Mouse (Mus musculus) kidney, postnatal 14 days (tissue): ENCODE results near the gene Gabbr2.
A peak's percentile ranks its signal among the peaks of the same experiment; 100 is the strongest.

ENCODE experiments used
- DNase-seq: peaks from one replicate; pipeline ENCODE4 v3.0.0; 2022; ENCODE audit warnings: mixed read lengths

The Gabbr2 gene

GRCm38 (mm10) chr4:46991016-46991958 is at the start of gene Gabbr2:
Gene Gabbr2, minus strand, starts transcription at chr4:46991873.
- DNase-seq = peak; percentile 11

- DNase-seq = peak; percentile 88
Measured at GRCm38 (mm10) chr4:47039586-47039985, 47.9 kb upstream of the Gabbr2 start.

- DNase-seq = peak; percentile 81
Measured at GRCm38 (mm10) chr4:47037321-47037657, 45.6 kb upstream of the Gabbr2 start.

GRCm38 (mm10) chr4:47036486-47037320 is 45.0 kb upstream of the Gabbr2 start:
- DNase-seq = no peak

GRCm38 (mm10) chr4:47035536-47035935 is 43.9 kb upstream of the Gabbr2 start:
- DNase-seq = no peak

GRCm38 (mm10) chr4:47032171-47032570 is 40.5 kb upstream of the Gabbr2 start:
- DNase-seq = no peak

- DNase-seq = no peak
Measured at GRCm38 (mm10) chr4:47028791-47029190, 37.1 kb upstream of the Gabbr2 start.

- no peak for DNase-seq
Measured at GRCm38 (mm10) chr4:47023949-47024348, 32.3 kb upstream of the Gabbr2 start.

GRCm38 (mm10) chr4:47022804-47023603 is 31.3 kb upstream of the Gabbr2 start:
- no peak for DNase-seq

GRCm38 (mm10) chr4:47020563-47020962 is 28.9 kb upstream of the Gabbr2 start:
- peak; percentile 66 for DNase-seq

GRCm38 (mm10) chr4:47015156-47015555 is 23.5 kb upstream of the Gabbr2 start:
- no peak for DNase-seq

- DNase-seq = peak; percentile 30
Measured at GRCm38 (mm10) chr4:47012476-47012875, 20.8 kb upstream of the Gabbr2 start.

GRCm38 (mm10) chr4:47010400-47011231 is 18.9 kb upstream of the Gabbr2 start:
- peak; percentile 57 for DNase-seq

GRCm38 (mm10) chr4:47000626-47001395 is 9.1 kb upstream of the Gabbr2 start:
- no peak for DNase-seq

GRCm38 (mm10) chr4:46997969-46998368 is 6.3 kb upstream of the Gabbr2 start:
- DNase-seq = no peak

- DNase-seq = peak; percentile 64
Measured at GRCm38 (mm10) chr4:46992827-46993473, 1.3 kb upstream of the Gabbr2 start.

GRCm38 (mm10) chr4:46991959-46992316 is 265 bp upstream of the Gabbr2 start:
- no peak for DNase-seq

- DNase-seq = no peak
Measured at GRCm38 (mm10) chr4:46990281-46991015, 1.2 kb downstream of the Gabbr2 start.

- DNase-seq = peak; percentile 28
Measured at GRCm38 (mm10) chr4:46989842-46990241, 1.8 kb downstream of the Gabbr2 start.

- no peak for DNase-seq
Measured at GRCm38 (mm10) chr4:46988824-46989223, 2.8 kb downstream of the Gabbr2 start.
